Mouse (Mus musculus): ENCODE measurements around the gene U2af1l4. TPM values are rescaled to one million over a fixed set of nuclear protein-coding genes. Genes with fewer than 3 reads are reported as not detected.

U2af1l4 gene
- polyA plus RNA-seq, 1 experiment from 2014 or later, result 122 TPM

GRCm38 (mm10) chr7:30532931-30533330 is 30.2 kb upstream of the U2af1l4 start:
- no peak for ATAC-seq (replicated peaks)
- WGBS, result 8% methylated on average over 8 of the region's 8 CpGs
- Histone ChIP-seq H3K4me3 (peak overlapping the region; percentile 91), H3K27ac (replicated peaks) (no peak overlapping the region), H3K36me3 (peaks cover 45% of the 10 kb centered on the region), H3K9ac (replicated peaks) (peak overlapping the region; percentile 94), H3K27me3 (no peaks in the 10 kb centered on the region), H3K9me3 (no peaks in the 10 kb centered on the region), H3K4me2 (replicated peaks) (peak overlapping the region; percentile 78), H3K4me1 (peaks cover 38% of the 10 kb centered on the region)

GRCm38 (mm10) chr7:30533941-30534632 is 29.0 kb upstream of the U2af1l4 start:
- Histone ChIP-seq H3K9ac (replicated peaks) (peak overlapping the region; percentile 94), H3K27ac (replicated peaks) (peak overlapping the region; percentile 98)

DNA sequence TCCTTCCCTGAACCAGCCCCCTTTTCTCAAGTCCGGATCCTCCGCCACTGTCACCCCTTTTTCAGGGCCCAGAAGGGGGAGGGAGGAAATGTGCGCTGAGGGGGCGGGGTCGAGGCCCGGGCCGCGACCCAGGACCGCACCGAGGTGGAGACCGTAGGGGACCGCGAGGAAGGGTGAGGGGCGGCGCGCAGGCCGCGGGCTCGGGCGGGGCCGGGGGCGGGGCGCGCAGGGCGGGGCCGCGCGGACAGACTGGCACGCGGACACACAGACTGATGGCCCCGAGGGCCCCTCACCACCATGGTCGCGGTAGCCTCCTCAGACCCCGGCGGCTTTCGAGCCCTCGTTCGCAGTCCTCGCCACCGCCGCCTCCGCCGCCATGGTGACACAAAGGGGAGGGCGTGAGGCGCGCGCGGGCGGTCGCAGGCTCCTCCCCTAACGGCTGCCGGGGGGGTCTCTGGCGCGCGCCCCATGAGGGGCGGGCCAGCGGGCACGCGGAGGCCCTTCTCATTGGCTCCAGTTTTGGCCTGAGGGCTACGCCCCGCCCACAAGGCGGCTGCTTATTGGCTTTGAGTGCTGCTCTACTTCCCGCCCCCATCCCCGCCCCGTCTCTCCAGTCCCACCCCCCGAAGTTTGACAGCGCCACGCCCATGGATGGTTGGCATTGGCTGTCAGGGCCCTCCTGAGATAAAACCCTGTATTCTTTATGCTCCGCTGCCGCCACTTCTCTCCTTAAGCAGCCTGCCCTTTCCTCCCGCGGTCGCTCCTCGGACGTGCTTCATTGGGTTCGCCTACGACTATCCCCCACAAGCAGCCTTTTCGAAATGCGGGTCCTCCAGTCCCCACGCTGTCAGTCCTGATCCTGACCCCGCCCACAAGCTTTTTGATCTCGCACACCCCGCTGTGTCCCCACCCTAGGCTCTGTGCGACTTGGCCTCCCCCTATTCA is 28.2 kb upstream of the U2af1l4 start, which contains the start of gene Arhgap33:
TSS of gene Arhgap33 (minus strand) at position 428 of the 945 bp plus-strand sequence.
- H3K9ac ChIP-seq (replicated peaks), result peak within 1 kb of the TSS; percentile 94

More at GRCm38 (mm10) chr7:30533941-30534632, 29.0 kb upstream of the U2af1l4 start:
- Histone ChIP-seq H3K27me3 (no peaks in the 10 kb centered on the region), H3K36me3 (peaks cover 33% of the 10 kb centered on the region), H3K4me1 (peaks cover 38% of the 10 kb centered on the region), H3K4me2 (replicated peaks) (peak overlapping the region; percentile 78), H3K9me3 (no peaks in the 10 kb centered on the region), H3K4me3 (peak overlapping the region; percentile 91)
- ATAC-seq (replicated peaks), result peak; percentile 48
- 2% methylated on average over 26 of the region's 26 CpGs for WGBS

DNA sequence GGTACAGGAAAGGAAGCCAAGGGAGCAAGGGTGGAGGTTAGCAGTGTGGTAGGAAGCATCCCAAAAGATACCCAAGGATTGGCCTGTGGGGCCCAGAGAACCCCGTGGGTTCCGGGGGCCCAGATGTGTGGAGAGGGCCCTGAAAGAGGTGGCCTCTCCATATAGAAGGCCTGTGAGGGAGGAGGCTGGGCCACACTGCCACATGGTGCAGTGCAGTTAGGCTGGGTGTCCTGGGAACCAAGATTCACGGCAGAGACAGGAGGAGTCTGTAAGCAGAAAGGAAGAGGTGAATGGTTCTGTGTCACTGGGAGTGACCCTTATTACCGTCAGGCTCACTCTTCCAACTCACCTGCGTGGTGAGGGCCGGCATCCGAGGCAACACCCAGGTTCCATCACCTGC is 22.5 kb upstream of the U2af1l4 start:
- no peak for ATAC-seq (replicated peaks)
- Histone ChIP-seq H3K27me3 (no peaks in the 10 kb centered on the region), H3K36me3 (peaks cover 15% of the 10 kb centered on the region), H3K9ac (replicated peaks) (no peak overlapping the region), H3K4me3 (no peak overlapping the region), H3K4me1 (peaks cover 5% of the 10 kb centered on the region), H3K9me3 (no peaks in the 10 kb centered on the region), H3K27ac (replicated peaks) (no peak overlapping the region), H3K4me2 (replicated peaks) (no peak overlapping the region)
- 90% methylated on average over 7 of the region's 7 CpGs for WGBS

More for the DNA sequence above, 28.2 kb upstream of the U2af1l4 start, which contains the start of gene Arhgap33:
- peak; percentile 87 for ATAC-seq (replicated peaks)
- H3K9me3 ChIP-seq, result no peaks in the 10 kb centered on the region
- H3K27me3 ChIP-seq, result no peaks in the 10 kb centered on the region
- peaks cover 38% of the 10 kb centered on the region for H3K4me1 ChIP-seq
- peak within 1 kb of the TSS; percentile 98 for H3K27ac ChIP-seq (replicated peaks)
- WGBS, result under 1% methylated on average over 62 of the region's 84 CpGs
- H3K36me3 ChIP-seq, result peaks cover 29% of the 10 kb centered on the region
- H3K4me3 ChIP-seq, result peak within 1 kb of the TSS; percentile 91
- peak within 1 kb of the TSS; percentile 78 for H3K4me2 ChIP-seq (replicated peaks)

- Histone ChIP-seq H3K27ac (replicated peaks) (no peak overlapping the region), H3K4me1 (no peaks in the 10 kb centered on the region), H3K9ac (replicated peaks) (no peak overlapping the region), H3K27me3 (no peaks in the 10 kb centered on the region), H3K9me3 (no peaks in the 10 kb centered on the region), H3K4me3 (no peak overlapping the region), H3K36me3 (peaks cover 36% of the 10 kb centered on the region), H3K4me2 (replicated peaks) (no peak overlapping the region)
- 94% methylated on average over 2 of the region's 2 CpGs for WGBS
- no peak for ATAC-seq (replicated peaks)
Measured at GRCm38 (mm10) chr7:30544327-30544726, 18.8 kb upstream of the U2af1l4 start.

DNA sequence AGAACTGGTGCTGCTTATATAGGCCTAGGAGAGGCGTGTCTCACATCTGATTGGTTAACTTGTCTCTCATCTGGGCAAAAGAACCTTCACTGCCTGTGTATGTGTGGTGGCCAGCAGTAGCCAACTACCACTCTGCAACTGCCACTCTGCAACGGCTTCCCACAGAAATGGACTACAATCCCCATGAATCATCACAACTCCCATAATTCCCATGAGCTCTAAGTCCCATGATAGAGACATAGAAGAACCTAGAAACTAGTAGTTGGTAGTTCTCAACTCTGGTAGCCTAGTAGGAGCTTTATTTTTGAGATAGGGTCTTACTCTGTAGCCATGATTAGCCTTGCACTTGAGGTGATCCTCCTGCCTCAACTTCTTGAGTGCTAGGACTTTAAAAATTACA is 13.2 kb upstream of the U2af1l4 start:
- no peak overlapping the region for H3K4me2 ChIP-seq (replicated peaks)
- no peak for ATAC-seq (replicated peaks)
- 95% methylated on average over 2 of the region's 2 CpGs for WGBS

DNA sequence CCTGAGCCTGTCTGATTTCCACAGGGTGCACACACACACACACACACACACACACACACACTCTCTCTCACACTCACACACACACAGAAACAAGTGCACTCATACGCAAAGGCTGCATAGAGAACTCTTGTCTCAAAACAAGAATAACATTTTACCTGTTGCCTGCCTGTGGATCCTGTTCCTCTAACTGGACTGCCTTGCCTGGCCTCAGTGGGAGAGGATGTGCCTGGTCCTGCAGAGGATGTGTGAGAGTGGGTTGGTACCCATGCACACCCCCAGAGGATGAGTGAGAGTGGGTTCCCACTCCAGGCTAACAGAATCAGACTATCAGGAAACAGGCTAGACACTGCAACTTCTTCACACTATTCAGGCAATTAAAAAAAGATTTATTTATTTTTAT is 12.5 kb upstream of the U2af1l4 start:
- H3K27ac ChIP-seq (replicated peaks), result 0 out of 2 replicates have a peak overlapping the region, but pooled peaks have one; percentile 21
- ATAC-seq (replicated peaks), result no peak
- no peak overlapping the region for H3K9ac ChIP-seq (replicated peaks)
- WGBS, result 86% methylated on average over 1 of the region's 1 CpGs
- no peak overlapping the region for H3K4me3 ChIP-seq
- H3K4me2 ChIP-seq (replicated peaks), result no peak overlapping the region
- peaks cover 33% of the 10 kb centered on the region for H3K36me3 ChIP-seq
- no peaks in the 10 kb centered on the region for H3K27me3 ChIP-seq
- H3K4me1 ChIP-seq, result peaks cover 21% of the 10 kb centered on the region
- H3K9me3 ChIP-seq, result no peaks in the 10 kb centered on the region

More for the DNA sequence above, 13.2 kb upstream of the U2af1l4 start:
- H3K27me3 ChIP-seq, result no peaks in the 10 kb centered on the region
- H3K9me3 ChIP-seq, result no peaks in the 10 kb centered on the region
- no peak overlapping the region for H3K4me3 ChIP-seq
- H3K27ac ChIP-seq (replicated peaks), result no peak overlapping the region
- H3K9ac ChIP-seq (replicated peaks), result no peak overlapping the region
- H3K4me1 ChIP-seq, result peaks cover 21% of the 10 kb centered on the region
- peaks cover 26% of the 10 kb centered on the region for H3K36me3 ChIP-seq

GRCm38 (mm10) chr7:30551445-30552101 is 11.5 kb upstream of the U2af1l4 start:
- H3K27me3 ChIP-seq, result no peaks in the 10 kb centered on the region
- H3K9me3 ChIP-seq, result no peaks in the 10 kb centered on the region
- peak overlapping the region; percentile 74 for H3K4me3 ChIP-seq
- H3K27ac ChIP-seq (replicated peaks), result peak overlapping the region; percentile 99
- peak overlapping the region; percentile 94 for H3K4me2 ChIP-seq (replicated peaks)
- H3K9ac ChIP-seq (replicated peaks), result peak overlapping the region; percentile 66
- peaks cover 33% of the 10 kb centered on the region for H3K36me3 ChIP-seq
- WGBS, result 2% methylated on average over 10 of the region's 10 CpGs
- peak; percentile 68 for ATAC-seq (replicated peaks)
- H3K4me1 ChIP-seq, result peaks cover 21% of the 10 kb centered on the region

DNA sequence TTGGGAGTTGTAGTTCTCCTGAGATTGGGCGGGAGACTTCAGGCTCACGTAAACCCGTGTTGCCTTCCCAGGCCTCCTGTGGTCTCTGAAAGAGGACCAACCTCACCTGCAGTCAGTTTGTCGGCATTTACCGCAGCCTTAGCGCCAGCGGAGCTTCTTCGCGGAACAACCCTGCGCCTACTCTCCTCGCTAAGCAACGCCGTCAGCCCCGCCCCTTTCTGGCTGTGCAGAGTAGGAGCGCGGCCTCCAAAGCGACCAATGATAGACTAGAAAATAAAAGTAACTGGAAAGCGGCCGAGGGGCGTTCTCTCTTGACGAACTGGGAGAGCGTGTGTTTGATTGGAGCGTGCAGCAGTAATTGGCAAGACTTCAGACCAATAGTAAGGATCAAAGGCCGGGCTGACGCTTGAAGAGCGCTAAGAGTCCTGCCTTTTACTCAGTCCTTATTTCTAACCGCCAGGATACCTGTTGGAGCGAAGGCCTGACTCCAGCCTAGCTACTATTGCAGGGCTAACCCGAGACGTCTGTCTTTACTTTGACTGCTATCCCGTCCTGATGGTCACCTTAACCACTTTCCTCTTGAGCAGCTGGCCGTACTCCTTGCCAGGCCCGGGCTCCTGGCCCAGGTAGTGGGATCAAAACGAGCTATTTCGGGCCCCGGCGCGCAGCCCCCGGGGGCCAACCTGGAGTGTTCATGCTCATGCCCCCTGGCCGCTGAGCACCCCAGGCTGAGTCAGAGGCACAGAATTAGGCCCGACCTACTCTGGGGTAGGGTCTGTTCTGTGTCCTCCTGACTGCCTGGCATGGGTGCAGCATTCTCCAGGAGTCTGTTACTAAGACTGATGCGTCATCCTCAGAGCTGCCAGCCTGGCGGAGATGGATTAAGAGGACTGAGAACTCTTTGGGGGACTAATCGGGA is 10.7 kb upstream of the U2af1l4 start, which contains the start of the genes Hspb6 and Proser3:
TSS of gene Hspb6 (plus strand) at position 77 of the 919 bp plus-strand sequence.
TSS of gene Proser3 (minus strand) at position 198 of the 919 bp plus-strand sequence.
- H3K9me3 ChIP-seq, result no peaks in the 10 kb centered on the region
- H3K4me1 ChIP-seq, result peaks cover 21% of the 10 kb centered on the region
- WGBS, result 1% methylated on average over 44 of the region's 44 CpGs
- H3K36me3 ChIP-seq, result peaks cover 41% of the 10 kb centered on the region
- peak within 1 kb of the TSS; percentile 99 for H3K27ac ChIP-seq (replicated peaks)
- peak within 1 kb of the TSS; percentile 66 for H3K9ac ChIP-seq (replicated peaks)
- peak within 1 kb of the TSS; percentile 74 for H3K4me3 ChIP-seq
- peak within 1 kb of the TSS; percentile 94 for H3K4me2 ChIP-seq (replicated peaks)
- H3K27me3 ChIP-seq, result no peaks in the 10 kb centered on the region
- peak; percentile 96 for ATAC-seq (replicated peaks)

DNA sequence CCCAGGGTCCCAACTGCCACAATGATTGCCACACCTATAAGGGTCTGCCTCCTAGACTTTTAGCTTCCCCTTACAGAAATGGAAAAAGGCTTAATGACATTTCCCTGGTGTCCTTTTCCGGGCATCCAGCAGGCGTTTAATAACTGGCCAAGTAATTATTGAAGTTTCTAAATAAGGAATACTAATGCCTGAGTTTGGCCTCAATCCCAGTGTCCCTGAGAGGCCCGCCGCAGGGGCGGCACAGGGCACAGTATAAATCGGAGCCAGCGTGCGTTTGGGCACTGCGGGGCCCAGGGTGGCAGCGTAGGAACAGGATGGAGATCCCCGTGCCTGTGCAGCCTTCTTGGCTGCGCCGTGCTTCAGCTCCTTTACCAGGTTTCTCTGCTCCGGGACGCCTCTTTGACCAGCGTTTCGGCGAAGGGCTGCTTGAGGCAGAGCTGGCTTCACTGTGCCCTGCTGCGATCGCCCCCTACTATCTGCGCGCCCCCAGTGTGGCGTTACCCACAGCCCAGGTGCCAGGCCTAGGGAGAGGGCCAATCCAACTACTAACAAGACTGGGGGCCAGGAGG is 10.0 kb upstream of the U2af1l4 start:
- 2% methylated on average over 23 of the region's 23 CpGs for WGBS
- Histone ChIP-seq H3K9me3 (no peaks in the 10 kb centered on the region), H3K4me3 (peak overlapping the region; percentile 74), H3K9ac (replicated peaks) (peak overlapping the region; percentile 54), H3K4me2 (replicated peaks) (peak overlapping the region; percentile 94), H3K27ac (replicated peaks) (peak overlapping the region; percentile 99), H3K27me3 (no peaks in the 10 kb centered on the region), H3K4me1 (peaks cover 23% of the 10 kb centered on the region), H3K36me3 (peaks cover 37% of the 10 kb centered on the region)
- no peak for ATAC-seq (replicated peaks)

All from forebrain, embryonic 15.5 days (tissue).